12 mouse cellular contexts compared by ENCODE assay signal in genomic region chr16:17753001-17753400, GRCm38 (mm10). TPM values are rescaled to one million over a fixed set of nuclear protein-coding genes. Genes with fewer than 3 reads are reported as not detected.
DNase-seq lines count a peak whose midpoint lies in the region; ATAC-seq and TF ChIP-seq lines count a peak whose summit lies in the region.
"Had no signal": no experiment of that assay in that cellular context is flagged by ENCODE, and none has a peak within 500 bp of the region (broad histone marks: within the 10 kb centered on the region; RNA-seq: fewer than 3 reads in every experiment).

No protein-coding gene starts in this region.

- no peak overlapping the region for H3K4me2 ChIP-seq in heart, embryonic 12.5 days
- H3K4me2 ChIP-seq in liver, embryonic 15.5 days, result no peak overlapping the region
- no peak overlapping the region for H3K4me2 ChIP-seq in liver, embryonic 11.5 days
- no peak overlapping the region for H3K4me2 ChIP-seq in limb, embryonic 14.5 days (replicated peaks; ENCODE audit: low read depth, low read length, severe bottlenecking)

- 0 out of 2 replicates have a peak overlapping the region, but pooled peaks have one; percentile 11 for H3K9ac ChIP-seq in heart, embryonic 12.5 days
- H3K9ac ChIP-seq in liver, embryonic 15.5 days, result no peak overlapping the region
- no peak overlapping the region for H3K9ac ChIP-seq in liver, embryonic 11.5 days (ENCODE audit: low read depth, low read length)
- H3K9ac ChIP-seq in limb, embryonic 14.5 days (ENCODE audit: low read depth, low read length, severe bottlenecking), result no peak overlapping the region

- H3K4me1 ChIP-seq in heart, embryonic 12.5 days (replicated peaks), result peaks cover 14% of the 10 kb centered on the region
- no peaks in the 10 kb centered on the region for H3K4me1 ChIP-seq in liver, embryonic 15.5 days (replicated peaks)
- no peaks in the 10 kb centered on the region for H3K4me1 ChIP-seq in liver, embryonic 11.5 days (replicated peaks; ENCODE audit: control insufficient read depth, insufficient read depth, low read length)
- H3K4me1 ChIP-seq in limb, embryonic 14.5 days (ENCODE audit: control insufficient read depth, insufficient read depth, low read length), result no peaks in the 10 kb centered on the region
- H3K4me1 ChIP-seq: hindbrain, embryonic 10.5 days had no signal

- intact Hi-C loops in heart, postnatal 25 days (cut with DNase I), result no loop called here
- intact Hi-C loops in gastrocnemius, adult 2 months (cut with DNase I), result no loop called here

- no peak for TF ChIP-seq POLR2A in limb, embryonic 14.5 days (IDR thresholded peaks at IDR 0.05; ENCODE audit: borderline replicate concordance, extremely low read depth, insufficient read depth, insufficient read length)

- ATAC-seq in heart, embryonic 12.5 days (ENCODE audit: insufficient number of reproducible peaks, low FRiP score), result peak; percentile 63; the same call in 1 of the 2 replicates
- peak; percentile 25; the same call in 1 of the 2 replicates for ATAC-seq in liver, embryonic 15.5 days (ENCODE audit: insufficient read depth)
- no peak for ATAC-seq in liver, embryonic 11.5 days (replicated peaks; ENCODE audit: low FRiP score)
- no peak for ATAC-seq in limb, embryonic 14.5 days (ENCODE audit: low FRiP score, low read depth)
- ATAC-seq in erythroid progenitor cell, adult 5-6 weeks (replicated peaks; ENCODE audit: low FRiP score, poor library complexity, severe bottlenecking), result no peak

- H3K27ac ChIP-seq in heart, embryonic 12.5 days (ENCODE audit: poor library complexity, severe bottlenecking), result peak overlapping the region; percentile 69
- no peak overlapping the region for H3K27ac ChIP-seq in liver, embryonic 15.5 days (replicated peaks)
- no peak overlapping the region for H3K27ac ChIP-seq in liver, embryonic 11.5 days (ENCODE audit: low read depth, low read length)
- H3K27ac ChIP-seq in limb, embryonic 14.5 days (replicated peaks; ENCODE audit: low read depth, low read length), result 0 out of 2 replicates have a peak overlapping the region, but pooled peaks have one; percentile 52
- H3K27ac ChIP-seq in gastrocnemius, adult 2 months, result no peak overlapping the region
- H3K27ac ChIP-seq: hindbrain, embryonic 10.5 days had no signal

- TF ChIP-seq CTCF in gastrocnemius, adult 2 months (IDR thresholded peaks at IDR 0.05), result no peak

- 8% methylated on average over 3 of the region's 3 CpGs for WGBS in heart, embryonic 12.5 days
- WGBS in liver, embryonic 15.5 days (ENCODE audit: insufficient replicate concordance), result 25% methylated on average over 3 of the region's 3 CpGs
- WGBS in liver, embryonic 11.5 days, result 26% methylated on average over 3 of the region's 3 CpGs
- WGBS in limb, embryonic 14.5 days, result 14% methylated on average over 3 of the region's 3 CpGs

- no peak overlapping the region for H3K4me3 ChIP-seq in heart, embryonic 12.5 days
- H3K4me3 ChIP-seq in liver, embryonic 15.5 days (replicated peaks), result no peak overlapping the region
- H3K4me3 ChIP-seq in liver, embryonic 11.5 days (ENCODE audit: low read depth, low read length), result no peak overlapping the region
- H3K4me3 ChIP-seq in limb, embryonic 14.5 days (replicated peaks; ENCODE audit: low read length), result no peak overlapping the region
- no peak overlapping the region for H3K4me3 ChIP-seq in gastrocnemius, adult 2 months
- H3K4me3 ChIP-seq: hindbrain, embryonic 10.5 days had no signal

- no peaks in the 10 kb centered on the region for H3K36me3 ChIP-seq in heart, embryonic 12.5 days
- H3K36me3 ChIP-seq in liver, embryonic 15.5 days (replicated peaks), result no peaks in the 10 kb centered on the region
- H3K36me3 ChIP-seq in liver, embryonic 11.5 days (ENCODE audit: control insufficient read depth, insufficient read depth, low read length), result no peaks in the 10 kb centered on the region
- no peaks in the 10 kb centered on the region for H3K36me3 ChIP-seq in limb, embryonic 14.5 days (ENCODE audit: control insufficient read depth, insufficient read depth, low read length)
- H3K36me3 ChIP-seq: hindbrain, embryonic 10.5 days had no signal

- H3K27me3 ChIP-seq in heart, embryonic 12.5 days (replicated peaks), result no peaks in the 10 kb centered on the region
- H3K27me3 ChIP-seq in liver, embryonic 15.5 days, result peaks cover 7% of the 10 kb centered on the region
- no peaks in the 10 kb centered on the region for H3K27me3 ChIP-seq in liver, embryonic 11.5 days (replicated peaks; ENCODE audit: control insufficient read depth, insufficient read depth, low read length)
- H3K27me3 ChIP-seq in limb, embryonic 14.5 days (ENCODE audit: control insufficient read depth, insufficient read depth, low read length), result no peaks in the 10 kb centered on the region

- no peak for DNase-seq in heart, postnatal 25 days (ENCODE audit: low spot score)
- DNase-seq in liver, embryonic 11.5 days (ENCODE audit: low spot score), result no peak
- peak; percentile 57 for DNase-seq in adipocyte (ENCODE audit: low spot score)
- DNase-seq in limb, embryonic 14.5 days (ENCODE audit: low spot score), result peak; percentile 69
- no peak for DNase-seq in gastrocnemius, adult 2 months
- DNase-seq: cerebellum, postnatal 14 days; left cerebral cortex, postnatal 4 days; thymus, adult 2 months had no signal

- no peaks in the 10 kb centered on the region for H3K9me3 ChIP-seq in heart, embryonic 12.5 days (replicated peaks)
- H3K9me3 ChIP-seq in liver, embryonic 15.5 days (replicated peaks), result no peaks in the 10 kb centered on the region
- no peaks in the 10 kb centered on the region for H3K9me3 ChIP-seq in liver, embryonic 11.5 days (ENCODE audit: control insufficient read depth, low read length)
- H3K9me3 ChIP-seq in limb, embryonic 14.5 days (ENCODE audit: control insufficient read depth, low read length), result no peaks in the 10 kb centered on the region
- H3K9me3 ChIP-seq: hindbrain, embryonic 10.5 days had no signal

RNA-seq across cellular contexts. Expression of gene Klhl22, which starts 6.4 kb away (rescaled TPM):
- polyA plus RNA-seq in heart, embryonic 12.5 days (2016; fragmentation: Nextera tagmentation; extraction: Ambion mirVana), result 42.7 and 44.4 TPM in 2 replicates
- 10 to 100 TPM; 16.1 to 16.7 TPM for total RNA-seq in heart, postnatal 25 days (2021)
- polyA plus RNA-seq in liver, embryonic 15.5 days (2015; fragmentation: Nextera tagmentation; extraction: Ambion mirVana), result 13.0 and 14.3 TPM in 2 replicates
- 47.5 and 49.3 TPM in 2 replicates for polyA plus RNA-seq in liver, embryonic 11.5 days (2014; fragmentation: Nextera tagmentation; extraction: Ambion mirVana)
- 124 and 176 TPM in 2 replicates for polyA plus RNA-seq in limb, embryonic 14.5 days (2012; rRNA removed)
- polyA plus RNA-seq in limb, embryonic 14.5 days (2014; fragmentation: Nextera tagmentation; extraction: Ambion mirVana), result 87.2 and 101 TPM in 2 replicates
- 10 to 100 TPM; 20.5 to 23.6 TPM for total RNA-seq in gastrocnemius, adult 2 months (2021)
- total RNA-seq in erythroid progenitor cell, adult 5-6 weeks (2015; ENCODE audit: low replicate concordance), result 4.2 and 5.4 TPM in 2 replicates
- total RNA-seq in erythroid progenitor cell, adult 5-6 weeks (2017; ENCODE audit: low replicate concordance), result 3.7 and 3.9 TPM in 2 replicates

RNA-seq across cellular contexts. Expression of gene Med15, which starts 20.3 kb away (rescaled TPM):
- 36.9 and 39.9 TPM in 2 replicates for polyA plus RNA-seq in heart, embryonic 12.5 days (2016; fragmentation: Nextera tagmentation; extraction: Ambion mirVana)
- 10 to 100 TPM; 24.5 to 26.6 TPM for total RNA-seq in heart, postnatal 25 days (2021)
- 15.9 and 17.1 TPM in 2 replicates for polyA plus RNA-seq in liver, embryonic 15.5 days (2015; fragmentation: Nextera tagmentation; extraction: Ambion mirVana)
- 44.8 and 46.7 TPM in 2 replicates for polyA plus RNA-seq in liver, embryonic 11.5 days (2014; fragmentation: Nextera tagmentation; extraction: Ambion mirVana)
- 84.6 and 121 TPM in 2 replicates for polyA plus RNA-seq in limb, embryonic 14.5 days (2012; rRNA removed)
- polyA plus RNA-seq in limb, embryonic 14.5 days (2014; fragmentation: Nextera tagmentation; extraction: Ambion mirVana), result 41.6 and 44.0 TPM in 2 replicates
- total RNA-seq in gastrocnemius, adult 2 months (2021), result 10 to 100 TPM; 20.2 to 20.5 TPM
- total RNA-seq in erythroid progenitor cell, adult 5-6 weeks (2015; ENCODE audit: low replicate concordance), result 55.1 and 70.8 TPM in 2 replicates
- 57.3 and 60.2 TPM in 2 replicates for total RNA-seq in erythroid progenitor cell, adult 5-6 weeks (2017; ENCODE audit: low replicate concordance)

RNA-seq across cellular contexts. Expression of gene Scarf2, which starts 44.1 kb away (rescaled TPM):
- 15.8 and 17.4 TPM in 2 replicates for polyA plus RNA-seq in heart, embryonic 12.5 days (2016; fragmentation: Nextera tagmentation; extraction: Ambion mirVana)
- total RNA-seq in heart, postnatal 25 days (2021), result 1 to 10 TPM; 5.1 to 5.6 TPM
- 1.0 and 1.8 TPM in 2 replicates for polyA plus RNA-seq in liver, embryonic 15.5 days (2015; fragmentation: Nextera tagmentation; extraction: Ambion mirVana)
- polyA plus RNA-seq in liver, embryonic 11.5 days (2014; fragmentation: Nextera tagmentation; extraction: Ambion mirVana), result 5.8 and 6.9 TPM in 2 replicates
- 232 and 360 TPM in 2 replicates for polyA plus RNA-seq in limb, embryonic 14.5 days (2012; rRNA removed)
- polyA plus RNA-seq in limb, embryonic 14.5 days (2014; fragmentation: Nextera tagmentation; extraction: Ambion mirVana), result 51.3 and 64.9 TPM in 2 replicates
- 1 to 10 TPM; 3.6 to 5.2 TPM for total RNA-seq in gastrocnemius, adult 2 months (2021)
- 0.42 TPM in 1 of 2 replicates, not detected in the other for total RNA-seq in erythroid progenitor cell, adult 5-6 weeks (2015; ENCODE audit: low replicate concordance)
- total RNA-seq in erythroid progenitor cell, adult 5-6 weeks (2017; ENCODE audit: low replicate concordance), result not detected in 2 replicates

Comparison
In these comparisons a context has a peak if more than half of its experiments do, and no peak if none do; other contexts are left out.
1. ATAC-seq: peak in heart, embryonic 12.5 days (single experiment) and liver, embryonic 15.5 days (single experiment); none in liver, embryonic 11.5 days (single experiment), limb, embryonic 14.5 days (single experiment) and erythroid progenitor cell, adult 5-6 weeks (single experiment).
2. H3K27ac ChIP-seq: peak in heart, embryonic 12.5 days (single experiment) and limb, embryonic 14.5 days (single experiment); none in liver, embryonic 15.5 days (single experiment), liver, embryonic 11.5 days (single experiment) and gastrocnemius, adult 2 months (single experiment).
3. DNase-seq: peak in adipocyte (single experiment) and limb, embryonic 14.5 days (single experiment); none in heart, postnatal 25 days (single experiment), liver, embryonic 11.5 days (single experiment) and gastrocnemius, adult 2 months (single experiment).